Mouse (Mus musculus) bone marrow, adult 2 months (tissue): Measurements from ENCODE around the gene Vav3. TPM values are rescaled to one million over a fixed set of nuclear protein-coding genes. Genes with fewer than 3 reads are reported as not detected.

Source experiments
- H3K27ac ChIP-seq: fragments of 200-500 bp; 2 replicates; pipeline ENCODE4 v1.5.1; 2012; ENCODE audit warnings: low read depth, mild to moderate bottlenecking, control low read depth, inconsistent platforms, low read length; ENCODE audit not compliant: control insufficient read depth, poor library complexity, insufficient read depth
- H3K4me1 ChIP-seq: fragments of 200-500 bp; 2 replicates; pipeline ENCODE4 v1.6.1; 2011; ENCODE audit warnings: low read length; ENCODE audit not compliant: control insufficient read depth, insufficient read depth
- H3K4me3 ChIP-seq: fragments of 200-500 bp; replicated peaks from 2 replicates; pipeline ENCODE3; 2011; ENCODE audit warnings: mild to moderate bottlenecking, low read depth, low read length, control low read depth; ENCODE audit not compliant: control insufficient read depth
- CTCF ChIP-seq: fragments of 200-500 bp; IDR thresholded peaks from 2 replicates; pipeline ENCODE4 v1.5.1; 2011; ENCODE audit warnings: low read length, control low read depth; ENCODE audit not compliant: control insufficient read depth, insufficient read depth
- POLR2A ChIP-seq: fragments of 200-500 bp; IDR thresholded peaks from 2 replicates; pipeline ENCODE4 v1.6.1; 2011; ENCODE audit warnings: low read depth, mild to moderate bottlenecking, control low read depth, low read length, borderline replicate concordance; ENCODE audit not compliant: control insufficient read depth
- WGBS: fragments of 180-500 bp; shearing (Covaris S2); methylation state at CpG from one replicate; pipeline ENCODE4 v1.1.7; 2018; 5-methylcytosine and 5-hydroxymethylcytosine counted together
- polyA plus RNA-seq: library from polyadenylated mRNA; stranded (reverse); fragments of >200 nt; gene quantifications from 2 replicates; pipeline ENCODE4 v1.2.4, GENCODE M21; 2011; ENCODE audit warnings: low replicate concordance; ENCODE audit not compliant: missing spikeins, insufficient read depth, insufficient read length

Vav3 gene
- polyA plus RNA-seq, 1 experiment: 12.7 TPM

GRCm38 (mm10) chr3:109537686-109538085, 197.2 kb downstream of the Vav3 start:
- Histone ChIP-seq H3K4me3 (no peak overlapping the region), H3K27ac (no peak overlapping the region), H3K4me1 (no peaks in the 10 kb centered on the region)
- WGBS: 79% methylated on average over 3 of the region's 3 CpGs
- TF ChIP-seq CTCF (no peak), POLR2A (no peak)

GRCm38 (mm10) chr3:109540009-109540408, 199.6 kb downstream of the Vav3 start:
- no peaks in the 10 kb centered on the region for H3K4me1 ChIP-seq
- no peak overlapping the region for H3K4me3 ChIP-seq
- 74% methylated on average over 4 of the region's 4 CpGs for WGBS
- H3K27ac ChIP-seq: no peak overlapping the region
- TF ChIP-seq POLR2A (no peak), CTCF (no peak)

GRCm38 (mm10) chr3:109544476-109545221, 204.2 kb downstream of the Vav3 start:
- Histone ChIP-seq H3K4me3 (no peak overlapping the region), H3K27ac (no peak overlapping the region), H3K4me1 (no peaks in the 10 kb centered on the region)
- WGBS: 57% methylated on average over 7 of the region's 7 CpGs
- TF ChIP-seq CTCF (no peak), POLR2A (no peak)

- WGBS: 85% methylated on average over 2 of the region's 2 CpGs
Measured at GRCm38 (mm10) chr3:109557329-109557728, 216.9 kb downstream of the Vav3 start.

GRCm38 (mm10) chr3:109561295-109561694, 220.8 kb downstream of the Vav3 start:
- Histone ChIP-seq H3K27ac (no peak overlapping the region), H3K4me3 (no peak overlapping the region), H3K4me1 (no peaks in the 10 kb centered on the region)
- 93% methylated on average over 4 of the region's 4 CpGs for WGBS
- TF ChIP-seq CTCF (no peak), POLR2A (no peak)

More at GRCm38 (mm10) chr3:109557329-109557728, 216.9 kb downstream of the Vav3 start:
- no peaks in the 10 kb centered on the region for H3K4me1 ChIP-seq
- H3K27ac ChIP-seq: no peak overlapping the region
- no peak overlapping the region for H3K4me3 ChIP-seq
- TF ChIP-seq POLR2A (no peak), CTCF (no peak)

GRCm38 (mm10) chr3:109561776-109562175, 221.3 kb downstream of the Vav3 start:
- 65% methylated on average over 7 of the region's 7 CpGs for WGBS
- Histone ChIP-seq H3K27ac (no peak overlapping the region), H3K4me3 (no peak overlapping the region), H3K4me1 (no peaks in the 10 kb centered on the region)
- TF ChIP-seq POLR2A (no peak), CTCF (no peak)

GRCm38 (mm10) chr3:109562268-109562667, 221.8 kb downstream of the Vav3 start:
- WGBS: 78% methylated on average over 4 of the region's 4 CpGs
- TF ChIP-seq CTCF (no peak), POLR2A (no peak)
- H3K4me1 ChIP-seq: no peaks in the 10 kb centered on the region
- no peak overlapping the region for H3K27ac ChIP-seq
- no peak overlapping the region for H3K4me3 ChIP-seq

GRCm38 (mm10) chr3:109564443-109564842, 224.0 kb downstream of the Vav3 start:
- H3K4me3 ChIP-seq: no peak overlapping the region
- TF ChIP-seq POLR2A (no peak), CTCF (no peak)
- 75% methylated on average over 2 of the region's 2 CpGs for WGBS
- no peak overlapping the region for H3K27ac ChIP-seq
- no peaks in the 10 kb centered on the region for H3K4me1 ChIP-seq
